Mouse (Mus musculus) heart, embryonic 13.5 days (tissue): ENCODE data around the gene Hnrnpa3. TPM values are rescaled to one million over a fixed set of nuclear protein-coding genes. Genes with fewer than 3 reads are reported as not detected.
"Not testable (repeated sequence)": the region's sequence is repeated elsewhere in the genome, so short reads cannot be mapped to it uniquely, and the experiment has no call there.

ENCODE experiments used
- ATAC-seq: fragments of 200-750 bp; cut with Nextera tagmentation; 2 replicates; pipeline ENCODE4 v1.8.0; 2017; ENCODE audit warnings: moderate TSS enrichment; ENCODE audit not compliant: insufficient number of reproducible peaks, low FRiP score, low TSS enrichment; ENCODE audit errors: extremely low read depth
- H3K27ac ChIP-seq: fragments of 300-500 bp; sonication (generic); replicated peaks from 2 replicates; pipeline ENCODE4 v1.5.1; 2015; ENCODE audit warnings: moderate library complexity, mild to moderate bottlenecking, inconsistent platforms
- H3K27me3 ChIP-seq: fragments of 300-500 bp; sonication (generic); replicated peaks from 2 replicates; pipeline ENCODE4 v1.6.1; 2015; ENCODE audit warnings: mild to moderate bottlenecking, inconsistent platforms
- H3K36me3 ChIP-seq: fragments of 300-500 bp; sonication (generic); 2 replicates; pipeline ENCODE4 v1.6.1; 2015; ENCODE audit warnings: mild to moderate bottlenecking, inconsistent platforms
- H3K4me1 ChIP-seq: fragments of 300-500 bp; sonication (generic); 2 replicates; pipeline ENCODE4 v1.6.1; 2015; ENCODE audit warnings: inconsistent platforms
- H3K4me2 ChIP-seq: fragments of 300-500 bp; sonication (generic); 2 replicates; pipeline ENCODE4 v1.6.1; 2015; ENCODE audit warnings: inconsistent platforms, mild to moderate bottlenecking, moderate library complexity
- H3K4me3 ChIP-seq: fragments of 300-500 bp; sonication (generic); 2 replicates; pipeline ENCODE4 v1.5.1; 2015; ENCODE audit warnings: moderate library complexity, mild to moderate bottlenecking, inconsistent platforms
- H3K9ac ChIP-seq: fragments of 300-500 bp; sonication (generic); 2 replicates; pipeline ENCODE4 v1.6.1; 2015; ENCODE audit warnings: inconsistent platforms, mild to moderate bottlenecking, moderate library complexity
- H3K9me3 ChIP-seq: fragments of 300-500 bp; sonication (generic); 2 replicates; pipeline ENCODE4 v1.6.1; 2016; ENCODE audit warnings: inconsistent platforms
- WGBS: fragments of 180-500 bp; shearing (Covaris S2); methylation state at CpG from one replicate; pipeline ENCODE4 v1.1.7; 2015; ENCODE audit warnings: mixed read lengths; 5-methylcytosine and 5-hydroxymethylcytosine counted together
- polyA plus RNA-seq: library from polyadenylated mRNA; unstranded; fragments of >200 nt; fragmentation: Nextera tagmentation; extraction: Ambion mirVana; gene quantifications from 2 replicates; pipeline ENCODE4 v1.2.1, GENCODE M21; 2015

Gene Hnrnpa3
- polyA plus RNA-seq, 1 experiment from 2014 or later = 188 TPM

DNA sequence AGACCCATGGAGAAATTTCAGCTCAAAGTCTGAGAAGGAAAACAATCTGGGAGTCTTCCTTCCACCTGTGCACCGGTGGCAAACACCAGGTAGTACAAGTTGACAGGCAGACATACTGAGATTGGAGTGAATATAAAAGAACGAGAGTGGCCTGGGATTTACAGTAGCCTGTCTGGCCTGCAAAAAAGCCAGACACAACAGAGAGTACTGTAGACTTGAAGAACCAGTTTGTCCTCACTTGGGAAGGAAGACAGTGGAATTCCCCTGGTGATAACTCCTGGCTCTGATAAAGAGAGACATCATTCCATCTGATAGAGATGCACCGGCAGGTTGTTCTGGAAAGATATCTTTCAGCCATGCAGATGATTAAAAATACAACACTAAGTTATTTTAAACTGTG lies 34.0 kb upstream of the Hnrnpa3 start:
- Histone ChIP-seq H3K27ac (no peak overlapping the region), H3K36me3 (no peaks in the 10 kb centered on the region), H3K4me3 (no peak overlapping the region), H3K9ac (no peak overlapping the region), H3K9me3 (no peaks in the 10 kb centered on the region), H3K4me2 (no peak overlapping the region), H3K4me1 (peaks cover 8% of the 10 kb centered on the region; the same call in 1 of the 2 replicates), H3K27me3 (no peaks in the 10 kb centered on the region)
- ATAC-seq = no peak
- 64% methylated on average over 3 of the region's 3 CpGs for WGBS

GRCm38 (mm10) chr2:75626597-75627440 lies 32.2 kb upstream of the Hnrnpa3 start:
- Histone ChIP-seq H3K9ac (no peak overlapping the region), H3K4me1 (peaks cover 15% of the 10 kb centered on the region), H3K9me3 (no peaks in the 10 kb centered on the region), H3K27me3 (no peaks in the 10 kb centered on the region), H3K36me3 (no peaks in the 10 kb centered on the region), H3K4me2 (no peak overlapping the region), H3K4me3 (no peak overlapping the region), H3K27ac (no peak overlapping the region)
- WGBS = 72% methylated on average over 6 of the region's 6 CpGs
- no peak for ATAC-seq

DNA sequence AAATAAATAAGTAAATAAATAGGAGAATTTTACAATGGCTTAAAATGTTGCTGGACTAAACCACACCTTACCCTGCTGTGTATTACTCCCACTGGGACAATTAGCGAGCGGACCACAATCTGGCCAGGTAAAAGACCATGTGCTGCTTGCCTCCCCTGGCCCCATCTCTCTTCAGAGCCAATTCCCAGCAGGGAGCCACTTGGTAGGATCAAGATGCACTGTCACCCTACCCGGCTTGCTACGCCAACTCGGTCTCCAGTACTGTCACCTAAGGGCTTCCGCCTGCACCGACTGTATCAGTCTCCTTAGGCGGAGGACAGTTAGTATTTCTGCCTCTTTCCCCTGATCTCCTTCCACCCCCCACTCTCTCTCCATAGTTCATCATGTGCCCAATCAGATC lies 30.6 kb upstream of the Hnrnpa3 start:
- H3K4me3 ChIP-seq = no peak overlapping the region
- H3K27ac ChIP-seq = no peak overlapping the region
- no peaks in the 10 kb centered on the region for H3K9me3 ChIP-seq
- H3K4me2 ChIP-seq = no peak overlapping the region
- no peaks in the 10 kb centered on the region for H3K36me3 ChIP-seq
- H3K9ac ChIP-seq = no peak overlapping the region
- ATAC-seq = no peak
- H3K27me3 ChIP-seq = no peaks in the 10 kb centered on the region
- peaks cover 21% of the 10 kb centered on the region for H3K4me1 ChIP-seq
- WGBS = 85% methylated on average over 8 of the region's 8 CpGs

DNA sequence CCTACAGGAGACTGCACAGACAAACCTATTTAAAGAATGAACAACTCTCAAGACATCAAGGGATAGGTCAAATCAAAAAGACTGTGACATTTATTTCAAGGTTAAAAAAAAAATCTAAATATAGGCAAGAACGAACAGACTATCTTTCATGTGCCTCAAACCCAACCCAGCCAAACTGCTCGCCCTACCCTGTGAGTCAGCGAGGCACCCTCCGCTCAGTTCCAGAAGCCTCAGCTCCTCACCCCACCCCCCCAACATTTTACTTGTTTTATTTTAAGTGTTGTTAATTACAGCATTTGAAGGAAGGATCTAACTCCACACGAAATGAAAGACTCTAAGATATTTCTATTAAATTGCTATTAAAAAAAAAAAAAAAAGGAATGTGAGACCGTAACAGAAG lies 27.6 kb upstream of the Hnrnpa3 start:
- Histone ChIP-seq H3K27me3 (no peaks in the 10 kb centered on the region), H3K4me1 (peaks cover 19% of the 10 kb centered on the region), H3K4me2 (no peak overlapping the region), H3K9ac (no peak overlapping the region), H3K9me3 (no peaks in the 10 kb centered on the region), H3K4me3 (no peak overlapping the region), H3K27ac (peak overlapping the region; percentile 38; the same call in 1 of the 2 replicates), H3K36me3 (no peaks in the 10 kb centered on the region)
- 61% methylated on average over 6 of the region's 6 CpGs for WGBS
- no peak for ATAC-seq

- ATAC-seq = no peak
- WGBS = 55% methylated on average over 6 of the region's 6 CpGs
- no peaks in the 10 kb centered on the region for H3K9me3 ChIP-seq
- no peaks in the 10 kb centered on the region for H3K36me3 ChIP-seq
- H3K4me3 ChIP-seq = no peak overlapping the region
- no peak overlapping the region for H3K9ac ChIP-seq
- no peak overlapping the region for H3K4me2 ChIP-seq
- H3K4me1 ChIP-seq = peaks cover 19% of the 10 kb centered on the region
- H3K27ac ChIP-seq = no peak overlapping the region
- no peaks in the 10 kb centered on the region for H3K27me3 ChIP-seq
These were observed 27.0 kb upstream of the Hnrnpa3 start for GRCm38 (mm10) chr2:75632043-75632442.

DNA sequence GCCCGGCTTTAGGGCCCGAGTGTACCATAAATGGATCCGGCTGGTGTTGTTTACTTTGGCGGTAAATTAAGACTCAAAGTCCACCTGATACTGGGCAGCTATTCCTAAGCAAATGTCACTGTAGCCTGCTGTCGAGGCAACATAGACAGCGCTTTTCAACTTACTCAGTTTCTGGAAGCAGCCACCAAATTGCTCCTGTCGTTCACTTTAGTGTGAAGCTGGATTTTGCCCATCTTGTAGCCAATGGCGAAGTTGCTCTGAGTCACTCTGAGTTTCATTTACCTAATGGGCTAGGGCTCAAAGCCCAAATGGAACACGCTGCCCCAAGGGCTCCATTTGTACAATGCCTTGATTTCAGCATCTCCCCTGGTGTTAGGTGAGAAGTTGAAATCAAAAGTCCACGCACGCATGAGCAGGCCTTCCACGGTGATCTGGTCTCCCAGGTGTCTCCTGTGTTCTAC lies 26.3 kb upstream of the Hnrnpa3 start:
- Histone ChIP-seq H3K9ac (no peak overlapping the region), H3K36me3 (no peaks in the 10 kb centered on the region), H3K27ac (no peak overlapping the region), H3K4me2 (no peak overlapping the region), H3K9me3 (no peaks in the 10 kb centered on the region), H3K4me1 (peaks cover 19% of the 10 kb centered on the region), H3K27me3 (no peaks in the 10 kb centered on the region), H3K4me3 (no peak overlapping the region)
- no peak for ATAC-seq
- 83% methylated on average over 12 of the region's 12 CpGs for WGBS

GRCm38 (mm10) chr2:75633381-75633780 lies 25.7 kb upstream of the Hnrnpa3 start:
- no peak for ATAC-seq
- Histone ChIP-seq H3K27me3 (no peaks in the 10 kb centered on the region), H3K4me3 (no peak overlapping the region), H3K4me2 (no peak overlapping the region), H3K27ac (no peak overlapping the region), H3K4me1 (peaks cover 19% of the 10 kb centered on the region), H3K9me3 (no peaks in the 10 kb centered on the region), H3K36me3 (no peaks in the 10 kb centered on the region), H3K9ac (no peak overlapping the region)
- 41% methylated on average over 6 of the region's 6 CpGs for WGBS

- no peak for ATAC-seq
- no peak overlapping the region for H3K4me3 ChIP-seq
- H3K9ac ChIP-seq = no peak overlapping the region
- no peak overlapping the region for H3K27ac ChIP-seq
- no peaks in the 10 kb centered on the region for H3K36me3 ChIP-seq
- H3K4me1 ChIP-seq = peaks cover 19% of the 10 kb centered on the region
- H3K27me3 ChIP-seq = no peaks in the 10 kb centered on the region
- 63% methylated on average over 5 of the region's 5 CpGs for WGBS
- no peaks in the 10 kb centered on the region for H3K9me3 ChIP-seq
- H3K4me2 ChIP-seq = no peak overlapping the region
These were observed 25.3 kb upstream of the Hnrnpa3 start for GRCm38 (mm10) chr2:75633784-75634183.

DNA sequence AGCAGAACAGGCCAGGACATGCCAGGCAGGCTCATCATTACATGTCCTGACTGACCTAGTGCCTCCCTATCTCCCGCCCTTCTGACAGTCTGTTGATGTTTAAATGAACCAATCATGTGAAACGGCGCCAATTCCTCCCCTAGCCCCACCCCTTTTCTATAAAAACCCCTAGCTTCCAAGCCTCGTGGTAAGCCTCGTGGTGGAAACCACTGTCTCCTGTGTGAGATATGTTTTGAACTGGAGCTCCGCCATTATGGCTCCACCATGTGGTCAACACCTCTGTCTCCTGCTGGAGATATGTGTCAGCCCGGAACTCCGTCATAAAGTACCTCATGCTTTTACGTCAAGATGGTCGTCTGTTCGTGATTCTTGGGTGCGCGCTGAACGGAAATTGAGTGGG lies 24.6 kb upstream of the Hnrnpa3 start:
- H3K27me3 ChIP-seq, H3K27ac ChIP-seq, ATAC-seq, H3K4me2 ChIP-seq, H3K36me3 ChIP-seq, H3K4me3 ChIP-seq, H3K9me3 ChIP-seq, H3K9ac ChIP-seq: not testable (repeated sequence)
- peaks cover 19% of the 10 kb centered on the region for H3K4me1 ChIP-seq
- 84% methylated on average over 14 of the region's 14 CpGs for WGBS

DNA sequence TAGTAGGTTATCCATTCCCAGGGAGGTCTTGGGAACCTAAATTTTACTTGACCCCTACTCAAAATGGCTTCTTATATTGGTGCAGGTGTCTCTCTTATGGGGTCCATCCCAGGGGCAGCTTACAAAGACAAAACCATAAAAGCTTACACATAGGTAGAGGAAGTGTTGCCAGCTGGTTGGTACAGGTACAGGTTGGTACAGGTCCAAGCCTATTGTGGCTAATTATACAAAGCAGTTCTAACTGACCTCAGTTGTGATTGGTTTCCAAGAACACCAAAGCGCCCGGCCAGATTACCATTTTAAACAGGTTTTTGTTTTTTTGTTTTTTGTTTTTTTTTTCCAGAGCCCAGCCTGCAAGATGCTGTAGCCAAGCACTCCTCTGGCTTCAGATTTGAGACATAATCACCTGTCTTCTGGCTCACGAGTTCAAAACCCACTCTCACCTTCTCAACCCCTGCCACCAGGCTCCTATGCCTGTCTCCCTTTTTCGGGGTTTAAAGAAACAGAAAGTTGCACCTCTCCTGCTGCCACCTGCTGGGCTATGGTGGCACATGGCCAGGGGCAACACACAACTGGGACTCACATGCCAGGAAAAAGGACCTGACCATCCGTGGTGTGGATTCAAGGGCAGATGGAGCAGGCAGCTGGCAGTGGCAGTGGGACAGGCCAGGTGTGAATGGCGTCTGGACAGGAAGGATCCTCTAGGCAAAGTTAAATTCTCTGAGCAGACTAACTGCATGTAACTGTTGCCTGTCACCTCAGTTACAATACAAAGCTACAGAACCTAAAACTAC lies 22.6 kb upstream of the Hnrnpa3 start:
- 60% methylated on average over 6 of the region's 6 CpGs for WGBS
- no peak overlapping the region for H3K4me3 ChIP-seq
- no peaks in the 10 kb centered on the region for H3K27me3 ChIP-seq
- no peaks in the 10 kb centered on the region for H3K9me3 ChIP-seq
- H3K9ac ChIP-seq = no peak overlapping the region
- H3K27ac ChIP-seq = no peak overlapping the region
- no peak for ATAC-seq
- peaks cover 14% of the 10 kb centered on the region for H3K4me1 ChIP-seq
- H3K4me2 ChIP-seq = no peak overlapping the region
- no peaks in the 10 kb centered on the region for H3K36me3 ChIP-seq

- H3K9ac ChIP-seq, H3K4me2 ChIP-seq: not testable (repeated sequence)
- 91% methylated on average over 2 of the region's 2 CpGs for WGBS
These were observed 22.1 kb upstream of the Hnrnpa3 start for GRCm38 (mm10) chr2:75637055-75637304.

GRCm38 (mm10) chr2:75637361-75637760 lies 21.7 kb upstream of the Hnrnpa3 start:
- H3K27me3 ChIP-seq = no peaks in the 10 kb centered on the region
- H3K27ac ChIP-seq = no peak overlapping the region
- H3K4me1 ChIP-seq = peaks cover 8% of the 10 kb centered on the region; the same call in 1 of the 2 replicates
- no peak overlapping the region for H3K4me3 ChIP-seq
- no peak overlapping the region for H3K4me2 ChIP-seq
- H3K36me3 ChIP-seq = no peaks in the 10 kb centered on the region
- no peak overlapping the region for H3K9ac ChIP-seq
- no peak for ATAC-seq
- H3K9me3 ChIP-seq = no peaks in the 10 kb centered on the region

More at GRCm38 (mm10) chr2:75637055-75637304, 22.1 kb upstream of the Hnrnpa3 start:
- not testable (repeated sequence) for ATAC-seq, H3K4me3 ChIP-seq, H3K9me3 ChIP-seq, H3K36me3 ChIP-seq, H3K27me3 ChIP-seq, H3K27ac ChIP-seq
- peaks cover 10% of the 10 kb centered on the region for H3K4me1 ChIP-seq
